12 mouse cellular contexts compared by ENCODE assay signal in the genomic region with DNA sequence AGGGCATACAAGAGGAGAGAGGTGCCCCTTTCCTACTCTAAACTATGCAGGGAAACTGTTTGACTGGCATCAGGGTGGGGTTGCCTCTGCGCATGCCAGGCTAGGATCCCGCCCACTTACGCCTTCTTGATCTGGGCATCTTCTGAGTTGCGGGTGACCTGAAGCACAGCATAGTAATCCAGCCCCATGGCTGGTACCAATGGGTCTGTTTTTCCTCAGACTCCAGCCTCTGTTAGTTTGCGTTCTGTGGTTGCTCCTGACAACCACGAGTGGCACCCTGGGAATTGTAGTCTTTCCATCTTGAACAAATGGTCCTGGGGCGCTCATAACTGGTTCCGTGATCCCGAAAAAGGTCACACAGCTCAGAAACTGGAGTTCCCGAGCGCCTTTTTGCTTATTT. TPM values are rescaled to one million over a fixed set of nuclear protein-coding genes. Genes with fewer than 3 reads are reported as not detected.
DNase-seq lines count a peak whose midpoint lies in the region; ATAC-seq lines count a peak whose summit lies in the region.
"Had no signal": no experiment of that assay in that cellular context is flagged by ENCODE, and none has a peak within 500 bp of the region (broad histone marks: within the 10 kb centered on the region; RNA-seq: fewer than 3 reads in every experiment).

Gene Dnajb13 (minus strand): TSS at position 388 of the 400 bp plus-strand sequence.

- H3K9ac ChIP-seq in kidney, embryonic 14.5 days (ENCODE audit: low read depth, low read length) = no peak within 1 kb of the TSS
- H3K9ac ChIP-seq in hindbrain, embryonic 13.5 days = no peak within 1 kb of the TSS
- no peak within 1 kb of the TSS for H3K9ac ChIP-seq in neural tube, embryonic 13.5 days
- H3K9ac ChIP-seq: midbrain, embryonic 12.5 days had no signal

- H3K4me1 ChIP-seq in kidney, embryonic 14.5 days (ENCODE audit: control insufficient read depth, insufficient read depth, low read length) = no peaks in the 10 kb centered on the region
- peaks cover 4% of the 10 kb centered on the region; the same call in 1 of the 2 replicates for H3K4me1 ChIP-seq in hindbrain, embryonic 13.5 days (replicated peaks)
- 0 out of 2 replicates have a peak, but pooled peaks cover 6% of the 10 kb centered on the region for H3K4me1 ChIP-seq in neural tube, embryonic 13.5 days (replicated peaks)
- H3K4me1 ChIP-seq: midbrain, embryonic 12.5 days had no signal

- no peaks in the 10 kb centered on the region for H3K9me3 ChIP-seq in kidney, embryonic 14.5 days (ENCODE audit: control insufficient read depth, low read length)
- no peaks in the 10 kb centered on the region for H3K9me3 ChIP-seq in hindbrain, embryonic 13.5 days
- H3K9me3 ChIP-seq in neural tube, embryonic 13.5 days = no peaks in the 10 kb centered on the region
- H3K9me3 ChIP-seq: midbrain, embryonic 12.5 days had no signal

- WGBS in kidney, embryonic 14.5 days = 48% methylated on average over 11 of the region's 11 CpGs
- 45% methylated on average over 11 of the region's 11 CpGs for WGBS in hindbrain, embryonic 13.5 days
- 40% methylated on average over 11 of the region's 11 CpGs for WGBS in neural tube, embryonic 13.5 days

- no peaks in the 10 kb centered on the region for H3K36me3 ChIP-seq in kidney, embryonic 14.5 days (ENCODE audit: control insufficient read depth, insufficient read depth, low read length)
- no peaks in the 10 kb centered on the region for H3K36me3 ChIP-seq in hindbrain, embryonic 13.5 days
- no peaks in the 10 kb centered on the region for H3K36me3 ChIP-seq in neural tube, embryonic 13.5 days
- H3K36me3 ChIP-seq: midbrain, embryonic 12.5 days had no signal

- no peaks in the 10 kb centered on the region for H3K27me3 ChIP-seq in kidney, embryonic 14.5 days (ENCODE audit: control insufficient read depth, insufficient read depth, low read length)
- 0 out of 2 replicates have a peak, but pooled peaks cover 4% of the 10 kb centered on the region for H3K27me3 ChIP-seq in hindbrain, embryonic 13.5 days
- no peaks in the 10 kb centered on the region for H3K27me3 ChIP-seq in neural tube, embryonic 13.5 days
- H3K27me3 ChIP-seq: midbrain, embryonic 12.5 days had no signal

- H3K27ac ChIP-seq in kidney, embryonic 14.5 days (ENCODE audit: low read depth, low read length) = no peak within 1 kb of the TSS
- H3K27ac ChIP-seq in hindbrain, embryonic 13.5 days = no peak within 1 kb of the TSS
- no peak within 1 kb of the TSS for H3K27ac ChIP-seq in neural tube, embryonic 13.5 days (replicated peaks)
- H3K27ac ChIP-seq: midbrain, embryonic 12.5 days had no signal

- no peak within 1 kb of the TSS for H3K4me3 ChIP-seq in kidney, embryonic 14.5 days (ENCODE audit: low read length)
- H3K4me3 ChIP-seq in hindbrain, embryonic 13.5 days = no peak within 1 kb of the TSS
- no peak within 1 kb of the TSS for H3K4me3 ChIP-seq in neural tube, embryonic 13.5 days
- H3K4me3 ChIP-seq: midbrain, embryonic 12.5 days had no signal

- 0 out of 2 replicates have a peak within 1 kb of the TSS, but pooled peaks have one; percentile 4 for H3K4me2 ChIP-seq in kidney, embryonic 14.5 days (replicated peaks; ENCODE audit: low read depth, low read length)
- H3K4me2 ChIP-seq in hindbrain, embryonic 13.5 days = peak within 1 kb of the TSS; percentile 26
- 0 out of 2 replicates have a peak within 1 kb of the TSS, but pooled peaks have one; percentile 30 for H3K4me2 ChIP-seq in neural tube, embryonic 13.5 days
- H3K4me2 ChIP-seq: midbrain, embryonic 12.5 days had no signal

- no peak; the same call in 1 of the 2 replicates for ATAC-seq in kidney, embryonic 14.5 days (ENCODE audit: low FRiP score, low TSS enrichment)
- ATAC-seq in hindbrain, embryonic 13.5 days (ENCODE audit: low FRiP score) = peak; percentile 68
- peak; percentile 72; the same call in 1 of the 2 replicates for ATAC-seq in neural tube, embryonic 13.5 days (ENCODE audit: low read depth)

- no peak for DNase-seq in kidney, postnatal 36 days
- peak; percentile 52 for DNase-seq in brain, adult 2 months (ENCODE audit: low read depth, low spot score)
- no peak for DNase-seq in right cerebral cortex, adult 18-20 months
- DNase-seq in testis, postnatal 10 days (ENCODE audit: low spot score) = no peak
- DNase-seq in gastrocnemius, postnatal 4 days (ENCODE audit: low spot score in 2 of 2) = no peak
- DNase-seq: kidney, postnatal 25 days; right cerebral cortex, postnatal 4 days had no signal

RNA-seq across cellular contexts. Expression of gene Dnajb13, which starts in this region (rescaled TPM):
- 0.19 and 0.46 TPM in 2 replicates for polyA plus RNA-seq in kidney, embryonic 14.5 days (2014; fragmentation: Nextera tagmentation; extraction: Ambion mirVana)
- 4.4 and 8.5 TPM in 2 replicates for polyA plus RNA-seq in hindbrain, embryonic 13.5 days (2015; fragmentation: Nextera tagmentation; extraction: Ambion mirVana)
- polyA plus RNA-seq in neural tube, embryonic 13.5 days (2015; fragmentation: Nextera tagmentation; extraction: Ambion mirVana) = 2.5 and 2.6 TPM in 2 replicates
- under 1 TPM; 0.18 to 0.20 TPM for total RNA-seq in gastrocnemius, postnatal 4 days (2021)
- total RNA-seq: gastrocnemius, adult 18-20 months had no signal
